Mouse (Mus musculus) testis, adult 2 months (tissue): ENCODE data around the gene Kank1.

Experiments used
- CTCF ChIP-seq: fragments of 200-500 bp; IDR thresholded peaks from 2 replicates; pipeline ENCODE4 v1.5.1; 2012; ENCODE audit warnings: low read depth, mild to moderate bottlenecking, inconsistent platforms, low read length, moderate library complexity; ENCODE audit not compliant: control insufficient read depth, insufficient read depth, insufficient replicate concordance
- POLR2A ChIP-seq: fragments of 200-500 bp; IDR thresholded peaks from 2 replicates; pipeline ENCODE4 v1.6.1; 2012; ENCODE audit warnings: low read depth, mild to moderate bottlenecking, inconsistent platforms, low read length, moderate library complexity; ENCODE audit not compliant: control insufficient read depth

DNA sequence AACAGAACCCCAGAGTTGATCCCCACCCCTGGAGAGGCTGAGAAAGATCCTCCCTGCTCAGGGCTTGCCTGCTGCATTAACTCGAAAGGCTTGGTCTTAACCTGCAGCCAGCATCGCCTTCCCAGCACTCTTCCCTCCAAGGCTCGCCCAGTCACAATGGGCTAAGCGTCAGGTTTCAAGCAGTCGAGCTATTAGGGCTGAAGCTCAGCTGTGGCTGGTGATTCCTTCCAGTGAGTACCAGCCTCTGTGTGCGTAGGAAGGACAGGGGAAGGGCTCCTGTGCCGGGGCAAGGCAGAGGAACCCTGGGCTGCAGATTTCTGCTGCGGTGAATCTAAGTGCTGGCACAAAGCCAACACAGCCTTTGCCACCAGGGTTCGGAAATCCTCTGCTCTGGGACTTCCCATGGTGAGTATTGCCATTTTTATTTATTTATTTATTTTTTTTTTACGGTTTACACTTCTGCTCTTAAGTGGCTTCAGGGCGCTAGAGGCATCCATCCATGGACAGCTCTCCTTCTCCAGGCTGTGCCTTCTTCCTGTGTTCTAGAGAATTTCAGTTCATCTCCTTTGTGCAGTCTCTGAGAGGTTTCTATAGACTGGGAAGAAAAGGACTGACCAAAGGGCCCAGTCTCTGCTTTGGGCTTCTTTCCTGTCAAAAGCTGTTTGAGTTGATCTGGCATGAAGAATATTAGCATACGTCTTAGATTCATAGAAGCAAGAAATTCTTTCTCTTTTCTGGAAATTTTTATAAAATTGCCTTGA lies 146.8 kb downstream of the Kank1 start:
- no peak for TF ChIP-seq CTCF
- TF ChIP-seq POLR2A, result no peak
